Mouse (Mus musculus) urinary bladder, postnatal 4 days (tissue): ENCODE measurements around the gene Apol7e.
"Not testable (repeated sequence)": the region's sequence is repeated elsewhere in the genome, so short reads cannot be mapped to it uniquely, and the experiment has no call there.

Experiments
- DNase-seq, 2 experiments: peaks; one replicate each; pipeline ENCODE4 v3.0.0; 2021 to 2022; ENCODE audit warnings: low spot score in 2 of 2

The Apol7e gene

GRCm38 (mm10) chr15:77698656-77699055 lies at the start of gene Apol7e:
Gene Apol7e (plus strand): TSS chr15:77698857.
- DNase-seq, result not testable (repeated sequence)

GRCm38 (mm10) chr15:77651143-77651542 lies 47.5 kb upstream of the Apol7e start:
- not testable (repeated sequence) for DNase-seq

- not testable (repeated sequence) for DNase-seq
Observed at GRCm38 (mm10) chr15:77659773-77660172, 38.9 kb upstream of the Apol7e start.

GRCm38 (mm10) chr15:77661841-77662240 lies 36.8 kb upstream of the Apol7e start:
- not testable (repeated sequence) for DNase-seq

GRCm38 (mm10) chr15:77674081-77674480 lies 24.6 kb upstream of the Apol7e start:
- not testable (repeated sequence) for DNase-seq

GRCm38 (mm10) chr15:77683944-77684343 lies 14.7 kb upstream of the Apol7e start:
- DNase-seq, result peak in 1 of 2 experiments; percentile 62

GRCm38 (mm10) chr15:77691532-77692311 lies 6.9 kb upstream of the Apol7e start:
- not testable (repeated sequence) for DNase-seq

- not testable (repeated sequence) for DNase-seq
Observed at GRCm38 (mm10) chr15:77694687-77695295, 3.9 kb upstream of the Apol7e start.

GRCm38 (mm10) chr15:77705306-77705705 lies 6.6 kb downstream of the Apol7e start:
- DNase-seq, result not testable (repeated sequence)

GRCm38 (mm10) chr15:77708936-77709335 lies 10.3 kb downstream of the Apol7e start:
- DNase-seq, result not testable (repeated sequence)

- DNase-seq, result not testable (repeated sequence)
Observed at GRCm38 (mm10) chr15:77718240-77718639, 19.6 kb downstream of the Apol7e start.

- DNase-seq, result not testable (repeated sequence)
Observed at GRCm38 (mm10) chr15:77721509-77721908, 22.9 kb downstream of the Apol7e start.

GRCm38 (mm10) chr15:77724208-77724911 lies 25.7 kb downstream of the Apol7e start:
- not testable (repeated sequence) for DNase-seq

- not testable (repeated sequence) for DNase-seq
Observed at GRCm38 (mm10) chr15:77725393-77726020, 26.9 kb downstream of the Apol7e start.

GRCm38 (mm10) chr15:77727139-77727538 lies 28.5 kb downstream of the Apol7e start:
- not testable (repeated sequence) for DNase-seq

GRCm38 (mm10) chr15:77727745-77728144 lies 29.1 kb downstream of the Apol7e start:
- not testable (repeated sequence) for DNase-seq

- not testable (repeated sequence) for DNase-seq
Observed at GRCm38 (mm10) chr15:77728739-77729138, 30.1 kb downstream of the Apol7e start, which contains the start of gene Apol9b. Gene Apol9b (plus strand): TSS chr15:77729039.

- DNase-seq, result no peak
Observed at GRCm38 (mm10) chr15:77731605-77732004, 32.9 kb downstream of the Apol7e start.

GRCm38 (mm10) chr15:77732851-77733250 lies 34.2 kb downstream of the Apol7e start:
- not testable (repeated sequence) for DNase-seq

- not testable (repeated sequence) for DNase-seq
Observed at GRCm38 (mm10) chr15:77733380-77733779, 34.7 kb downstream of the Apol7e start.

- DNase-seq, result not testable (repeated sequence)
Observed at GRCm38 (mm10) chr15:77733903-77734302, 35.2 kb downstream of the Apol7e start.
